Comparison of ENCODE assay signal across 13 mouse cellular contexts in the genomic region with DNA sequence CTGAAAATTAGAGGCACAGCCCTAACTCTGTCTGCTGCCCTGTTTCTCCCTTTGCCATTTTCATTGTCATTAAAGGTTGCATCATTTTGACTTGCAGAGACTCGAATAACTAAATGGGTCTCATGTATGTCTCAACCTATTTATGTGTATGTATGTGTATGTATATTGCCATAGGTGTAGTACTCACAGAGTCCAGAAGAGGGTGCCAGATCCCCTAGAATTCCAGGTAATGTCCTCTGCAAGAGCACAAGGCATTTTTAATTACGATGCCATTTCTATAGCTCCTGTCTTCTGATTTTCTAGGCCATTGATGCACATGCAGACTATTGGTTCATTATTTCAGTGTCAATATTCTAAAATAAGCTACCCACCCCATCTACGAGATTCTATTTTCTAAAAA.
DNase-seq lines count a peak whose midpoint lies in the region; TF ChIP-seq lines count a peak whose summit lies in the region.
"Had no signal": no experiment of that assay in that cellular context is flagged by ENCODE, and none has a peak within 500 bp of the region (broad histone marks: within the 10 kb centered on the region; RNA-seq: fewer than 3 reads in every experiment).

No protein-coding gene starts in this region.

- TF ChIP-seq POLR2A in cerebellum, adult 2 months (IDR thresholded peaks at IDR 0.05; ENCODE audit: borderline replicate concordance, insufficient read depth, low read length): no peak
- TF ChIP-seq POLR2A in thymus, adult 2 months (IDR thresholded peaks at IDR 0.05; ENCODE audit: control insufficient read depth, extremely low read depth, insufficient read depth, low read length, poor library complexity): no peak

- H3K27ac ChIP-seq in cerebellum, adult 2 months (ENCODE audit: insufficient read depth, low read length): no peak overlapping the region
- H3K27ac ChIP-seq in layer of hippocampus, adult 2 months: no peak overlapping the region
- H3K27ac ChIP-seq in thymus, adult 2 months (ENCODE audit: control insufficient read depth, insufficient read depth, low read length): no peak overlapping the region
- H3K27ac ChIP-seq: embryonic facial prominence, embryonic 15.5 days; heart, embryonic 15.5 days; neural tube, embryonic 12.5 days had no signal

- WGBS in cerebellum, adult 2 months: 97% methylated on average over 3 of the region's 3 CpGs
- WGBS in thymus, adult 2 months: 90% methylated on average over 3 of the region's 3 CpGs

- peak; percentile 11; the same call in 1 of the 2 replicates for TF ChIP-seq CTCF in cerebellum, adult 2 months (IDR thresholded peaks at IDR 0.05; ENCODE audit: borderline replicate concordance, insufficient read depth, low read depth, low read length)
- peak; percentile 71 for TF ChIP-seq CTCF in layer of hippocampus, adult 2 months (conservative IDR thresholded peaks at IDR 0.05)
- TF ChIP-seq CTCF in thymus, adult 2 months (IDR thresholded peaks at IDR 0.05; ENCODE audit: borderline replicate concordance, control insufficient read depth, extremely low read depth, insufficient read depth, low read length, poor library complexity): no peak

- no peak for DNase-seq in cerebellum, adult 2 months
- DNase-seq in cerebellum, adult 8-10 months: no peak
- no peak for DNase-seq in layer of hippocampus, adult 2 months (ENCODE audit: low spot score in 2 of 2)
- DNase-seq in layer of hippocampus, postnatal 14 days (ENCODE audit: low spot score in 2 of 2): no peak
- DNase-seq in 3T3-L1 (ENCODE audit: low read depth, low spot score): peak; percentile 17
- DNase-seq in c-Kit-positive CD71-negative TER-119-negative erythroid progenitor cells, embryonic 14.5 days (ENCODE audit: low read depth): peak; percentile 9
- DNase-seq in adrenal gland, postnatal 14 days: no peak
- DNase-seq in thymus, adult 2 months: no peak
- DNase-seq: kidney, adult 8-10 months; thymus, postnatal 36 days had no signal

- H3K4me3 ChIP-seq in cerebellum, adult 2 months (replicated peaks; ENCODE audit: insufficient read depth, low read depth, low read length): no peak overlapping the region
- H3K4me3 ChIP-seq in layer of hippocampus, adult 2 months: no peak overlapping the region
- no peak overlapping the region for H3K4me3 ChIP-seq in thymus, adult 2 months (ENCODE audit: control insufficient read depth, insufficient read depth, low read length)
- H3K4me3 ChIP-seq: embryonic facial prominence, embryonic 15.5 days; heart, embryonic 15.5 days; neural tube, embryonic 12.5 days had no signal

- H3K36me3 ChIP-seq in thymus, adult 2 months (ENCODE audit: control insufficient read depth, insufficient read depth, low read length): no peaks in the 10 kb centered on the region
- H3K36me3 ChIP-seq: embryonic facial prominence, embryonic 15.5 days; heart, embryonic 15.5 days; neural tube, embryonic 12.5 days had no signal

- no peaks in the 10 kb centered on the region for H3K27me3 ChIP-seq in cerebellum, adult 2 months (ENCODE audit: control insufficient read depth, insufficient read depth, low read length)
- no peaks in the 10 kb centered on the region for H3K27me3 ChIP-seq in thymus, adult 2 months (ENCODE audit: control insufficient read depth, insufficient read depth, low read length)
- H3K27me3 ChIP-seq: embryonic facial prominence, embryonic 15.5 days; heart, embryonic 15.5 days; neural tube, embryonic 12.5 days had no signal

- H3K4me1 ChIP-seq in cerebellum, adult 2 months (ENCODE audit: control insufficient read depth, insufficient read depth, low read length): no peaks in the 10 kb centered on the region; the same call in 1 of the 2 replicates
- H3K4me1 ChIP-seq in thymus, adult 2 months (replicated peaks; ENCODE audit: control insufficient read depth, insufficient read depth, low read length): no peaks in the 10 kb centered on the region
- H3K4me1 ChIP-seq: embryonic facial prominence, embryonic 15.5 days; heart, embryonic 15.5 days; neural tube, embryonic 12.5 days had no signal

Comparison
In these comparisons a context has a peak if more than half of its experiments do, and no peak if none do; other contexts are left out.
1. DNase-seq: peak in 3T3-L1 (single experiment) and c-Kit-positive CD71-negative TER-119-negative erythroid progenitor cells, embryonic 14.5 days (single experiment); none in cerebellum, adult 2 months (0 of 2), cerebellum, adult 8-10 months (single experiment), layer of hippocampus, adult 2 months (0 of 2), layer of hippocampus, postnatal 14 days (0 of 2), adrenal gland, postnatal 14 days (single experiment) and thymus, adult 2 months (single experiment).